Mouse (Mus musculus) liver, postnatal 0 days (tissue): ENCODE results near the gene Sipa1l1. TPM values are rescaled to one million over a fixed set of nuclear protein-coding genes. Genes with fewer than 3 reads are reported as not detected.

Experiments
- ATAC-seq: fragments of 200-750 bp; cut with Nextera tagmentation; 2 replicates; pipeline ENCODE4 v1.8.0; 2017; ENCODE audit warnings: mild to moderate bottlenecking, moderate library complexity
- DNase-seq: peaks from one replicate; pipeline ENCODE4 v3.0.0-alpha.2; 2016
- H3K27ac ChIP-seq: fragments of 300-500 bp; sonication (generic); 2 replicates; pipeline ENCODE4 v1.5.1; 2014; ENCODE audit warnings: antibody characterized with exemption, moderate library complexity, mild to moderate bottlenecking, low read depth
- H3K27me3 ChIP-seq: fragments of 300-500 bp; sonication (generic); 2 replicates; pipeline ENCODE4 v1.6.1; 2014; ENCODE audit warnings: low read length, control low read depth, mixed read lengths; ENCODE audit not compliant: insufficient read depth
- H3K36me3 ChIP-seq: fragments of 300-500 bp; sonication (generic); replicated peaks from 2 replicates; pipeline ENCODE4 v1.6.1; 2014; ENCODE audit warnings: mild to moderate bottlenecking, control low read depth, low read length, moderate library complexity, mixed read lengths; ENCODE audit not compliant: insufficient read depth
- H3K4me1 ChIP-seq: fragments of 300-500 bp; sonication (generic); 2 replicates; pipeline ENCODE4 v1.6.1; 2014; ENCODE audit warnings: antibody characterized with exemption, mild to moderate bottlenecking, control low read depth; ENCODE audit not compliant: insufficient read depth
- H3K4me2 ChIP-seq: fragments of 300-500 bp; sonication (generic); 2 replicates; pipeline ENCODE4 v1.6.1; 2014; ENCODE audit warnings: low read depth, mild to moderate bottlenecking, low read length, moderate library complexity, mixed read lengths
- H3K4me3 ChIP-seq: fragments of 300-500 bp; sonication (generic); 2 replicates; pipeline ENCODE4 v1.5.1; 2014; ENCODE audit warnings: low read depth, low read length
- H3K9ac ChIP-seq: fragments of 300-500 bp; sonication (generic); replicated peaks from 2 replicates; pipeline ENCODE4 v1.6.1; 2014; ENCODE audit warnings: mild to moderate bottlenecking, moderate library complexity
- H3K9me3 ChIP-seq: fragments of 300-500 bp; sonication (generic); 2 replicates; pipeline ENCODE4 v1.6.1; 2016; ENCODE audit warnings: mild to moderate bottlenecking, control low read depth, low read length, mixed read lengths
- CTCF ChIP-seq: sonication (generic); IDR thresholded peaks from 2 replicates; pipeline ENCODE4 v1.5.1; 2016; ENCODE audit warnings: antibody characterized with exemption, low read depth
- EP300 ChIP-seq: IDR thresholded peaks from 2 replicates; pipeline ENCODE4 v1.6.1; 2016; ENCODE audit warnings: antibody characterized with exemption, low read depth, mild to moderate bottlenecking
- WGBS: fragments of 180-500 bp; shearing (Covaris S2); extraction: QIAGEN DNeasy Blood & Tissue Kit; methylation state at CpG from one replicate; pipeline ENCODE4 v1.1.7; 2014; ENCODE audit not compliant: insufficient replicate concordance; 5-methylcytosine and 5-hydroxymethylcytosine counted together
- polyA plus RNA-seq: library from polyadenylated mRNA; unstranded; fragments of >200 nt; fragmentation: Nextera tagmentation; extraction: Ambion mirVana; gene quantifications from 2 replicates; pipeline ENCODE4 v1.2.1, GENCODE M21; 2015

The Sipa1l1 gene
- polyA plus RNA-seq, 1 experiment from 2014 or later = 3.2 TPM

- H3K4me2 ChIP-seq = 0 out of 2 replicates have a peak overlapping the region, but pooled peaks have one; percentile 38
- H3K4me3 ChIP-seq = no peak overlapping the region
- no peak for TF ChIP-seq CTCF
- H3K9ac ChIP-seq = no peak overlapping the region
- H3K9me3 ChIP-seq = no peaks in the 10 kb centered on the region
- H3K27ac ChIP-seq = peak overlapping the region; percentile 51; the same call in 1 of the 2 replicates
- no peaks in the 10 kb centered on the region for H3K36me3 ChIP-seq
- no peak for DNase-seq
- H3K4me1 ChIP-seq = peaks cover 7% of the 10 kb centered on the region
- whole genome bisulfite sequencing = 50% methylated on average over 1 of the region's 1 CpGs
- ATAC-seq = no peak
- H3K27me3 ChIP-seq = no peaks in the 10 kb centered on the region
Observed at GRCm38 (mm10) chr12:82456414-82456805, 287.3 kb downstream of the Sipa1l1 start.

GRCm38 (mm10) chr12:82457609-82458008 is 288.5 kb downstream of the Sipa1l1 start:
- ATAC-seq (no peak), DNase-seq (no peak)
- Histone ChIP-seq H3K27me3 (no peaks in the 10 kb centered on the region), H3K4me2 (no peak overlapping the region), H3K9me3 (no peaks in the 10 kb centered on the region), H3K4me3 (no peak overlapping the region), H3K27ac (no peak overlapping the region), H3K9ac (no peak overlapping the region), H3K36me3 (no peaks in the 10 kb centered on the region), H3K4me1 (peaks cover 7% of the 10 kb centered on the region)
- TF ChIP-seq CTCF = no peak
- TF ChIP-seq EP300 = no peak
- WGBS = 80% methylated on average over 6 of the region's 6 CpGs

GRCm38 (mm10) chr12:82458017-82458416 is 288.9 kb downstream of the Sipa1l1 start:
- Histone ChIP-seq H3K4me3 (no peak overlapping the region), H3K9ac (no peak overlapping the region), H3K27me3 (no peaks in the 10 kb centered on the region), H3K36me3 (no peaks in the 10 kb centered on the region), H3K27ac (no peak overlapping the region), H3K4me2 (no peak overlapping the region), H3K9me3 (no peaks in the 10 kb centered on the region), H3K4me1 (peaks cover 7% of the 10 kb centered on the region; the same call in 1 of the 2 replicates)
- TF ChIP-seq CTCF = no peak
- WGBS = 81% methylated on average over 8 of the region's 8 CpGs
- no peak for ATAC-seq
- DNase-seq = no peak

GRCm38 (mm10) chr12:82467234-82467633 is 298.1 kb downstream of the Sipa1l1 start:
- WGBS = 69% methylated on average over 5 of the region's 5 CpGs

GRCm38 (mm10) chr12:82467641-82468040 is 298.5 kb downstream of the Sipa1l1 start:
- no peak for TF ChIP-seq EP300
- peak; percentile 31 for TF ChIP-seq CTCF
- H3K36me3 ChIP-seq = no peaks in the 10 kb centered on the region
- ATAC-seq (no peak), DNase-seq (no peak)
- no peak overlapping the region for H3K4me2 ChIP-seq
- H3K9ac ChIP-seq = no peak overlapping the region
- WGBS = 52% methylated on average over 2 of the region's 2 CpGs
- H3K27ac ChIP-seq = no peak overlapping the region
- no peaks in the 10 kb centered on the region for H3K9me3 ChIP-seq
- H3K4me3 ChIP-seq = no peak overlapping the region
- H3K4me1 ChIP-seq = peaks cover 7% of the 10 kb centered on the region; the same call in 1 of the 2 replicates
- no peaks in the 10 kb centered on the region for H3K27me3 ChIP-seq

More at GRCm38 (mm10) chr12:82467234-82467633, 298.1 kb downstream of the Sipa1l1 start:
- Histone ChIP-seq H3K4me3 (no peak overlapping the region), H3K4me2 (no peak overlapping the region), H3K4me1 (peaks cover 7% of the 10 kb centered on the region; the same call in 1 of the 2 replicates), H3K9me3 (no peaks in the 10 kb centered on the region), H3K27ac (no peak overlapping the region), H3K9ac (no peak overlapping the region), H3K36me3 (no peaks in the 10 kb centered on the region), H3K27me3 (no peaks in the 10 kb centered on the region)
- ATAC-seq = no peak
- TF ChIP-seq CTCF = no peak
- no peak for DNase-seq

GRCm38 (mm10) chr12:82468416-82468815 is 299.3 kb downstream of the Sipa1l1 start:
- no peak overlapping the region for H3K9ac ChIP-seq
- H3K36me3 ChIP-seq = no peaks in the 10 kb centered on the region
- H3K4me2 ChIP-seq = no peak overlapping the region
- peaks cover 7% of the 10 kb centered on the region; the same call in 1 of the 2 replicates for H3K4me1 ChIP-seq
- no peaks in the 10 kb centered on the region for H3K9me3 ChIP-seq
- no peak for TF ChIP-seq EP300
- TF ChIP-seq CTCF = no peak
- ATAC-seq = no peak
- H3K4me3 ChIP-seq = no peak overlapping the region
- DNase-seq = no peak
- H3K27me3 ChIP-seq = no peaks in the 10 kb centered on the region
- WGBS = 48% methylated on average over 5 of the region's 5 CpGs
- H3K27ac ChIP-seq = no peak overlapping the region
